Mouse (Mus musculus): ENCODE measurements at regions not wholly inside any gene's neighbourhood (a gene's known extent, or its start where the extent isn't known, plus 50 kb on each side); places are given as distances from the start of the nearest gene placed in this dataset.

DNA sequence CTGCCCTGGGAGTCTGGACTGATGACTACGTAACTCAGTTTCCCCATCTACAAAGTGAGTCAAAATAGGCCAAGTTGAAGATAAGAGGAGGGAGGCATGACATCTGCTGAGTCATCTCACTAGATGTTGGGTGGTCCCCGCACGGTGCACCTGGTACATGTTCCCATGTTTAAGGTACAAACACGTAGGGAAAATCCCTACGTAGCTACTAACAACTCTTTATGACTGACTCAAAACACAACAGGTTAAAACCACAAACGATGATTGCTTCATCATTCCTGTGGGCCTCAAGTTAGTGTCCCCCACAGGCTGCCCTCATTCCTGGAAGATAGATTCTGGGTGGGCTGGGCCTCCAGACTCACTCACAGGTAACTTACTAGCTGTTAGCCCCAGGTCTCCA is 107.7 kb downstream of the Sox9 start:
- no peak overlapping the region for H3K27ac ChIP-seq (replicated peaks)

GRCm38 (mm10) chr11:112897597-112897996 is 115.6 kb downstream of the Sox9 start:
- WGBS: 98% methylated on average over 2 of the region's 2 CpGs
- Histone ChIP-seq H3K9me3 (replicated peaks) (no peaks in the 10 kb centered on the region), H3K4me3 (replicated peaks) (no peak overlapping the region), H3K27me3 (replicated peaks) (no peaks in the 10 kb centered on the region), H3K9ac (replicated peaks) (no peak overlapping the region), H3K27ac (replicated peaks) (no peak overlapping the region), H3K4me1 (no peaks in the 10 kb centered on the region), H3K36me3 (no peaks in the 10 kb centered on the region), H3K4me2 (no peak overlapping the region)
- ATAC-seq (ENCODE audit: low FRiP score): no peak

More for the DNA sequence above, 107.7 kb downstream of the Sox9 start:
- no peaks in the 10 kb centered on the region for H3K36me3 ChIP-seq
- no peaks in the 10 kb centered on the region for H3K9me3 ChIP-seq (replicated peaks)
- no peak overlapping the region for H3K4me3 ChIP-seq (replicated peaks)
- H3K4me1 ChIP-seq: no peaks in the 10 kb centered on the region
- no peak for ATAC-seq (ENCODE audit: low FRiP score)
- H3K27me3 ChIP-seq (replicated peaks): no peaks in the 10 kb centered on the region
- H3K9ac ChIP-seq (replicated peaks): no peak overlapping the region
- WGBS: 95% methylated on average over 6 of the region's 6 CpGs
- no peak overlapping the region for H3K4me2 ChIP-seq

DNA sequence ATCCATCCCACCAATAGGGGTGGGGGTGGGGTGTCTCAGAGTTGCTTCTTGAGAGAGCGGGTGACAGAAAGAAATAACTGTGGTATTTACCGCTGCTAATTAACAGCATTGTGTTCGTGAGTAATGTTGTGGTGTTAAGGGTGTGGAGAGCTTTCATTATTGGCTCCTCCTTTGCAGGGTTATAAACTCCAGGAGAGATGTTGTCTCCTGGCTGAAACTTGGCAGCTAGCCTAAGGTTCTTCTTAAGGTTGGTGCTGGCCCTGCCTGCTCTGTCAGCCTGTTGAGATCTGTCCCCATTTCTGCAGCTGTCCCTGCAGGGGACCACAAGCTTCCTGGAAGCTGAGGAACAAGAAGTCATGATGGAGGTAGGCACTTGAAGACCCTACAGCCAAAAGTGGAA is 120.6 kb downstream of the Sox9 start:
- Histone ChIP-seq H3K27me3 (replicated peaks) (no peaks in the 10 kb centered on the region), H3K9ac (replicated peaks) (no peak overlapping the region), H3K27ac (replicated peaks) (no peak overlapping the region), H3K9me3 (replicated peaks) (no peaks in the 10 kb centered on the region), H3K36me3 (no peaks in the 10 kb centered on the region), H3K4me2 (no peak overlapping the region), H3K4me3 (replicated peaks) (no peak overlapping the region), H3K4me1 (no peaks in the 10 kb centered on the region)
- WGBS: 39% methylated on average over 3 of the region's 3 CpGs
- no peak for ATAC-seq (ENCODE audit: low FRiP score)

GRCm38 (mm10) chr11:112910309-112910708 is 128.3 kb downstream of the Sox9 start:
- Histone ChIP-seq H3K4me3 (replicated peaks) (no peak overlapping the region), H3K4me1 (peaks cover 4% of the 10 kb centered on the region; the same call in 1 of the 2 replicates), H3K27ac (replicated peaks) (no peak overlapping the region), H3K9ac (replicated peaks) (no peak overlapping the region), H3K9me3 (replicated peaks) (no peaks in the 10 kb centered on the region), H3K36me3 (no peaks in the 10 kb centered on the region), H3K27me3 (replicated peaks) (no peaks in the 10 kb centered on the region), H3K4me2 (no peak overlapping the region)
- no peak for ATAC-seq (ENCODE audit: low FRiP score)
- WGBS: 85% methylated on average over 5 of the region's 5 CpGs

DNA sequence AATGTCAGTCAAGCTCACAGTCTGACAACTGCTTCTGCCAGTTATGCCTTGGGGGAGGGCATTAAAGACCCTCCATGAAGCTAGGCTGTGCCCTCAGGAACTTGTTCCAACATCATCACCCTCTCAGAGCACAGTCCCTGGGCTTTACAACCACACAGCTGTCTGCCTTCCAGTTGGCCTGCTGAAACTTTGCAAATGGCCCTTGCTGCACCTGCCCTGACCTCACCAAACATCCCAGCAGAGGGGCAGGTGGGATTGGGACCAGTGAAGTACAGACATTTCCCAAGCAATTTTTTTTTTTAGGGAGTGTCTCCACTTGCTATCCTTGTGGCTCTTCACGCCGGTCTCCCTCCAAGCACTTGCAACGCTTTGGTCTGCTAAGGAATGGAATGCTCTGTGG is 130.9 kb downstream of the Sox9 start:
- no peak overlapping the region for H3K27ac ChIP-seq (replicated peaks)
- ATAC-seq (ENCODE audit: low FRiP score): no peak
- no peak overlapping the region for H3K4me3 ChIP-seq (replicated peaks)
- no peaks in the 10 kb centered on the region for H3K36me3 ChIP-seq
- H3K9ac ChIP-seq (replicated peaks): no peak overlapping the region
- no peak overlapping the region for H3K4me2 ChIP-seq
- H3K27me3 ChIP-seq (replicated peaks): no peaks in the 10 kb centered on the region
- no peaks in the 10 kb centered on the region for H3K9me3 ChIP-seq (replicated peaks)
- 87% methylated on average over 3 of the region's 3 CpGs for WGBS
- H3K4me1 ChIP-seq: peaks cover 4% of the 10 kb centered on the region; the same call in 1 of the 2 replicates

DNA sequence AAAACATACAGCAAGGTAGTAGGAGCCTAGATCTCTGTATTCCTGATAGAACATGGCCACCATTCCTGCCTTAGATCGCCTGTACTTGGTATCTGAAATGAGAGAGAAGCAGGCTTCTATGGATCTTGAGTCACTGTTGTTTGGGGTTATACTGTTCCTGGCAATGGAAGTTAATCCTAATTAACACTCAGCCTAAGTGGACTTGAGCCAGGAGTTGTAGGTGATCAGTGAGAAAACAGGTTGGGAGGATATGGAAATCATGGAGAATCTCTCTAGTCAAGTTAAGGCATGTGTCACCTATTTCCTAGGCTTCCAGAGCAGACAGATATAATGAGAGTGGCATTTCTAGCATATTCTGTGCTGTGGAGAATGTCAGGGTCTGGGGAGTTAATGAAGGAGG is 134.9 kb downstream of the Sox9 start:
- no peak for ATAC-seq (ENCODE audit: low FRiP score)
- no peaks in the 10 kb centered on the region for H3K4me1 ChIP-seq
- H3K4me2 ChIP-seq: no peak overlapping the region
- H3K4me3 ChIP-seq (replicated peaks): no peak overlapping the region
- no peaks in the 10 kb centered on the region for H3K9me3 ChIP-seq (replicated peaks)
- H3K36me3 ChIP-seq: no peaks in the 10 kb centered on the region
- no peaks in the 10 kb centered on the region for H3K27me3 ChIP-seq (replicated peaks)
- H3K9ac ChIP-seq (replicated peaks): no peak overlapping the region
- no peak overlapping the region for H3K27ac ChIP-seq (replicated peaks)
- 91% methylated on average over 1 of the region's 1 CpGs for WGBS

- no peak for ATAC-seq (ENCODE audit: low FRiP score)
- whole genome bisulfite sequencing: 90% methylated on average over 4 of the region's 4 CpGs
- H3K27ac ChIP-seq (replicated peaks): no peak overlapping the region
- no peaks in the 10 kb centered on the region for H3K36me3 ChIP-seq
- no peak overlapping the region for H3K4me2 ChIP-seq
- H3K27me3 ChIP-seq (replicated peaks): no peaks in the 10 kb centered on the region
- no peaks in the 10 kb centered on the region for H3K9me3 ChIP-seq (replicated peaks)
- H3K9ac ChIP-seq (replicated peaks): no peak overlapping the region
- H3K4me1 ChIP-seq: no peaks in the 10 kb centered on the region
- no peak overlapping the region for H3K4me3 ChIP-seq (replicated peaks)
These were observed 138.1 kb downstream of the Sox9 start for GRCm38 (mm10) chr11:112920131-112920530.

DNA sequence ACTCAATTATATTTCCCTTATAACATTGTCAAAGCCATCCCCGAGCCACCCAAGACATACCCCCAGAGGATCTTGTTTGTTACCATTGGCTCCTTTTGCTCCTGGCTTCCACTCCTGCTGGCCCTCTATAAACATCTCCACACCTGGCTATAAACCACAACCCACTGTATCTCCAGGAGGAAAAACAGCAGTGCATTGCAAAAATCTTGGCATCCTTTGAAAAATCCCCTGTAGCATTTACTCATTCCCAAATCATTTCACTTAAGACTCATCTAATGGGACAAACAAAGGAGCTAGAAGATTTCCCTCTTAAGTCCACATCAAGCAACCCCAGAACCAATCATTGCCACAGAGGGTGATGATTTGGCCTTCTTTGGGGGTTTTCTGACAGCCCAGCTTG is 142.6 kb downstream of the Sox9 start:
- H3K27me3 ChIP-seq (replicated peaks): no peaks in the 10 kb centered on the region
- no peaks in the 10 kb centered on the region for H3K9me3 ChIP-seq (replicated peaks)
- H3K27ac ChIP-seq (replicated peaks): no peak overlapping the region
- H3K4me1 ChIP-seq: peaks cover 10% of the 10 kb centered on the region
- H3K9ac ChIP-seq (replicated peaks): no peak overlapping the region
- H3K4me3 ChIP-seq (replicated peaks): no peak overlapping the region
- H3K4me2 ChIP-seq: no peak overlapping the region
- ATAC-seq (ENCODE audit: low FRiP score): no peak
- no peaks in the 10 kb centered on the region for H3K36me3 ChIP-seq
- 87% methylated on average over 1 of the region's 1 CpGs for WGBS

DNA sequence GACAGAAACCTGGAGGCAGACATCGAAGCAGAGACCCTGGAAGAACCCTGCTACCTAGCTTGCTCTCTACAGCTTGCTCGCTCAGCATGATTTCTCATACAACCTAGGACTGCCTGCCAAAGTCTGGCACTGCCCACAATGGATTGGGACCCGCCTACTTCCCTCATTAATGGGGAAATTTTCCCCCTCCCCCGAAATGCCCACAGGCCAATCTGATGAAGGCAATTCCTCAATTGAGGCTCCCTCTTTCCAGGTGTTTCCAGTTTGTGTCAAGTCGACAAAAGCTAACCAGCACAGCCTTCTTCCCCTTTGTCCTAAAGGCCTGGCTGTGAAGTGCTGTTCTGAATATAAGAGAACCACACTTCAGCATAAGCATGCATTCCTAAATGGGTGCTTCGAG is 143.1 kb downstream of the Sox9 start:
- no peak overlapping the region for H3K4me2 ChIP-seq
- H3K27ac ChIP-seq (replicated peaks): no peak overlapping the region
- no peak overlapping the region for H3K9ac ChIP-seq (replicated peaks)
- no peaks in the 10 kb centered on the region for H3K27me3 ChIP-seq (replicated peaks)
- no peak for ATAC-seq (ENCODE audit: low FRiP score)
- H3K4me3 ChIP-seq (replicated peaks): no peak overlapping the region
- peaks cover 10% of the 10 kb centered on the region for H3K4me1 ChIP-seq
- 58% methylated on average over 6 of the region's 6 CpGs for WGBS
- H3K9me3 ChIP-seq (replicated peaks): no peaks in the 10 kb centered on the region
- H3K36me3 ChIP-seq: no peaks in the 10 kb centered on the region

DNA sequence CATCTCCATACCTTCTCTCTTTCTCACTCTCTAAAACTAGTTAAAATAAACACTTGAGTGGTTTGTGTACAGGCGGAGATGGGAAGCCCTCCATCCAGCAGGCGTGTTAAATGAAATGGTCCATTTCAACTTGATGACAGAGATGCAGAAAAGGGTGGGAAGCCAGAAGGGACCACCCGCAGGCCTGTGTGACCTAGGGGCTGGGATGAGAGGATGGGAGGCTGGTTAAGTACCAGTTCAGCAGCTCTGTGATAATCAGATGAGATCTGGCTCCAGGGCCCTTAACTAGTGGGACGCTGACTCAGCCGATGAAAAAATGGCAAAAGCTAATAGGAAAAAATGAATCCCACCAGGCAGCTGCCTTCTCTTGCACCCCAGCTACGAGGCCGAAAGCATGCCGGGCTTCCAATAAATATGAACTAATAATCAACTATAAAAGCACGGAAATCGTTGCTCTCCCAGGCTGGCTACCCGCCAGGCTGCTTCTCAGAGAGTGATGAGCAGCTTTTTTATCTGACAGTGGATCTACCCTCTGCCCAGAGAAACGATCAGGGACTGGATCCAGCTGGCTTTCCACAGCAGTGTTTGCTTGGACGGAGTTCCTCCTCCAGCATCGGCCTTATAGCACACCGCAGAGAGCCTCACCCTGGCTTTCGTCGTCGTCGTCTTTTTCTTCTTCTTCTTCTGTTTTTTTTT is 144.5 kb downstream of the Sox9 start:
- H3K4me1 ChIP-seq: peaks cover 10% of the 10 kb centered on the region
- no peaks in the 10 kb centered on the region for H3K9me3 ChIP-seq (replicated peaks)
- WGBS: 53% methylated on average over 19 of the region's 19 CpGs
- H3K4me2 ChIP-seq: 0 out of 2 replicates have a peak overlapping the region, but pooled peaks have one; percentile 3
- no peak overlapping the region for H3K9ac ChIP-seq (replicated peaks)
- H3K36me3 ChIP-seq: no peaks in the 10 kb centered on the region
- ATAC-seq (ENCODE audit: low FRiP score): no peak
- H3K27ac ChIP-seq (replicated peaks): peak overlapping the region; percentile 13; the same call in 1 of the 2 replicates
- H3K27me3 ChIP-seq (replicated peaks): no peaks in the 10 kb centered on the region
- no peak overlapping the region for H3K4me3 ChIP-seq (replicated peaks)

DNA sequence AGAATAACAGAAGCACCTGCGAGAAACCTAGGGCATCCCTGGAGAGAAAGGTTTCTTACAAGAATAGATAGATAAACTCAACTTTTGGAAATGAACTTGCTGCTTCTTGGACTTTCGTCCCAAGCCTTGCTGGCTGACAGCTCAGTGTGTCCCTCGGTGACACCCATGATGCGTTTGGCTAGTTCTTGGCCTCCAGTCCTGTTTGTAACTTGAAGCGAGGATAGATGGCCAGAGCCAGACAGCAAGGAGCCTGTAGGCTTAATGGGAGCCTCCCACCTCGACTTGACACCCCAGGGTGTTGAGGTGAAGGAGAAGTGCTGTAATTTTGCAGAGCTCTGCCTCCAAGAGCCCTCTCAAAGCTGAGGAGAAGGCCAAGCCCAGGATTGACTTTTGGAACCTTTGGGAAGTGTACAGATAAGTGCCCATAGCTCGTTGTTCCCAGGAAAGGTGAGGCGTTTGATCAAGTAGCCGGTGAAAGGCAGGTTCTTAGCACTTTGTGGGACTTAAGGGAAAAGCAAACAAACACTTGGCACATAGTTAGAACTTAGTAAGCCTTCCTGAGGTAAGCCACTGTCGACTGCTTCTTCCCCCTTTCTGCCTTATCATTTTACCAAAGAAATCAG is 148.3 kb downstream of the Sox9 start:
- Histone ChIP-seq H3K9me3 (replicated peaks) (no peaks in the 10 kb centered on the region), H3K4me3 (replicated peaks) (no peak overlapping the region), H3K36me3 (no peaks in the 10 kb centered on the region), H3K27me3 (replicated peaks) (no peaks in the 10 kb centered on the region), H3K9ac (replicated peaks) (no peak overlapping the region), H3K4me1 (peaks cover 10% of the 10 kb centered on the region), H3K27ac (replicated peaks) (no peak overlapping the region), H3K4me2 (no peak overlapping the region)
- no peak for ATAC-seq (ENCODE audit: low FRiP score)
- 79% methylated on average over 10 of the region's 10 CpGs for WGBS

- no peaks in the 10 kb centered on the region for H3K36me3 ChIP-seq
- H3K4me1 ChIP-seq: no peaks in the 10 kb centered on the region
- 96% methylated on average over 10 of the region's 10 CpGs for WGBS
- H3K27ac ChIP-seq (replicated peaks): no peak overlapping the region
- no peak overlapping the region for H3K9ac ChIP-seq (replicated peaks)
- H3K4me2 ChIP-seq: no peak overlapping the region
- H3K4me3 ChIP-seq (replicated peaks): no peak overlapping the region
- no peak for ATAC-seq (ENCODE audit: low FRiP score)
- H3K9me3 ChIP-seq (replicated peaks): no peaks in the 10 kb centered on the region
- no peaks in the 10 kb centered on the region for H3K27me3 ChIP-seq (replicated peaks)
These were observed 156.0 kb downstream of the Sox9 start for GRCm38 (mm10) chr11:112938035-112938434.
